11 mouse cellular contexts compared by ENCODE assay signal in the genomic region with DNA sequence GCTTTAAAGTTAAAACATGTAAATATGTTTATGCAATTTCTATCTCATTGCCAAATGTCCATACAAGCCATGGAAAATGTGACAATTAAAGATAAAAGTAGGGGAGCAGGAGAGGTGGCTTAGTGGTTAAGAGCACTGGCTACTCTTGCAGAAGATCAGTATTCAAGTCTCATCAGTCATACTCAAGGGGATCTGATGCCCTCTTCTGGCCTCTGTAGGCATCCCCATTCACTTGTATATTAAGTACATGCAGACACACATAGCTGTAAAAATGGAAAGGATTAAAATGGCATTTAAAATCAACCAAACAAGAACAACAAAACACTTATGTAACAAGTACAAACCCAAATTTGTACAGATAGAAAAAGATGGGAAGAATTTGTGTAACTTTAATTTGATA. TPM values are rescaled to one million over a fixed set of nuclear protein-coding genes. Genes with fewer than 3 reads are reported as not detected.
DNase-seq lines count a peak whose midpoint lies in the region; ATAC-seq and TF ChIP-seq lines count a peak whose summit lies in the region.
"Had no signal": no experiment of that assay in that cellular context is flagged by ENCODE, and none has a peak within 500 bp of the region (broad histone marks: within the 10 kb centered on the region; RNA-seq: fewer than 3 reads in every experiment).

No protein-coding gene starts in this region.

- ATAC-seq in forebrain, postnatal 0 days: no peak
- ATAC-seq in forebrain, embryonic 12.5 days (ENCODE audit: low FRiP score): no peak
- ATAC-seq in lung, postnatal 0 days: no peak

- H3K9ac ChIP-seq in forebrain, postnatal 0 days: no peak overlapping the region
- no peak overlapping the region for H3K9ac ChIP-seq in forebrain, embryonic 12.5 days
- no peak overlapping the region for H3K9ac ChIP-seq in lung, postnatal 0 days (replicated peaks; ENCODE audit: low read depth)
- H3K9ac ChIP-seq: embryonic facial prominence, embryonic 13.5 days; heart, embryonic 12.5 days; lung, embryonic 15.5 days had no signal

- H3K27me3 ChIP-seq in forebrain, postnatal 0 days (ENCODE audit: insufficient read depth, low read length): no peaks in the 10 kb centered on the region
- no peaks in the 10 kb centered on the region for H3K27me3 ChIP-seq in forebrain, embryonic 12.5 days
- no peaks in the 10 kb centered on the region for H3K27me3 ChIP-seq in lung, postnatal 0 days (replicated peaks; ENCODE audit: insufficient read depth, low read length)
- H3K27me3 ChIP-seq in splenic B cell, adult 2 months (ENCODE audit: control insufficient read depth, insufficient read depth, low read length, poor library complexity, severe bottlenecking): peaks cover 2% of the 10 kb centered on the region; the same call in 1 of the 2 replicates
- H3K27me3 ChIP-seq: embryonic facial prominence, embryonic 13.5 days; heart, embryonic 12.5 days; lung, embryonic 15.5 days had no signal

- H3K4me2 ChIP-seq in forebrain, postnatal 0 days (ENCODE audit: low read depth): no peak overlapping the region
- no peak overlapping the region for H3K4me2 ChIP-seq in forebrain, embryonic 12.5 days
- no peak overlapping the region for H3K4me2 ChIP-seq in lung, postnatal 0 days (replicated peaks; ENCODE audit: low read depth, low read length)
- H3K4me2 ChIP-seq: embryonic facial prominence, embryonic 13.5 days; heart, embryonic 12.5 days; lung, embryonic 15.5 days had no signal

- TF ChIP-seq EP300 in lung, postnatal 0 days (IDR thresholded peaks at IDR 0.05): no peak

- no peaks in the 10 kb centered on the region for H3K4me1 ChIP-seq in forebrain, postnatal 0 days (ENCODE audit: insufficient read depth)
- H3K4me1 ChIP-seq in forebrain, embryonic 12.5 days: no peaks in the 10 kb centered on the region
- no peaks in the 10 kb centered on the region for H3K4me1 ChIP-seq in lung, postnatal 0 days (ENCODE audit: insufficient read depth, low read depth, low read length)
- H3K4me1 ChIP-seq: embryonic facial prominence, embryonic 13.5 days; heart, embryonic 12.5 days; lung, embryonic 15.5 days had no signal

- H3K27ac ChIP-seq in forebrain, postnatal 0 days (ENCODE audit: low read depth, low read length): no peak overlapping the region
- no peak overlapping the region for H3K27ac ChIP-seq in forebrain, embryonic 12.5 days
- no peak overlapping the region for H3K27ac ChIP-seq in lung, postnatal 0 days (ENCODE audit: low read length)
- H3K27ac ChIP-seq: embryonic facial prominence, embryonic 13.5 days; lung, embryonic 15.5 days had no signal

- no peak for DNase-seq in forebrain, postnatal 0 days
- DNase-seq in lung, postnatal 0 days (ENCODE audit: low spot score): no peak
- no peak for DNase-seq in lung, postnatal 4 days
- DNase-seq in NIH3T3 (ENCODE audit: low read depth): peak; percentile 19
- peak; percentile 19 for DNase-seq in splenic B cell, adult 2 months (ENCODE audit: low read depth, low spot score)
- no peak for DNase-seq in frontal cortex, postnatal 25 days (ENCODE audit: low spot score in 2 of 2)
- no peak for DNase-seq in ovary, postnatal 10 days (ENCODE audit: low spot score)

- peak; percentile 34 for TF ChIP-seq CTCF in forebrain, postnatal 0 days (IDR thresholded peaks at IDR 0.05; ENCODE audit: low read depth)
- TF ChIP-seq CTCF in lung, postnatal 0 days (IDR thresholded peaks at IDR 0.05): peak; percentile 48

- no peak overlapping the region for H3K4me3 ChIP-seq in forebrain, postnatal 0 days (ENCODE audit: low read depth, low read length)
- no peak overlapping the region for H3K4me3 ChIP-seq in forebrain, embryonic 12.5 days (replicated peaks)
- no peak overlapping the region for H3K4me3 ChIP-seq in lung, postnatal 0 days (ENCODE audit: low read depth, low read length)
- H3K4me3 ChIP-seq: embryonic facial prominence, embryonic 13.5 days; heart, embryonic 12.5 days; lung, embryonic 15.5 days had no signal

- H3K9me3 ChIP-seq in forebrain, postnatal 0 days (ENCODE audit: low read length): no peaks in the 10 kb centered on the region
- no peaks in the 10 kb centered on the region for H3K9me3 ChIP-seq in forebrain, embryonic 12.5 days
- no peaks in the 10 kb centered on the region for H3K9me3 ChIP-seq in lung, postnatal 0 days (ENCODE audit: low read length)
- H3K9me3 ChIP-seq: embryonic facial prominence, embryonic 13.5 days; heart, embryonic 12.5 days; lung, embryonic 15.5 days had no signal

- no peaks in the 10 kb centered on the region for H3K36me3 ChIP-seq in forebrain, postnatal 0 days (ENCODE audit: insufficient read depth)
- H3K36me3 ChIP-seq in forebrain, embryonic 12.5 days (replicated peaks): no peaks in the 10 kb centered on the region
- H3K36me3 ChIP-seq in lung, postnatal 0 days (ENCODE audit: insufficient read depth, low read length): no peaks in the 10 kb centered on the region
- H3K36me3 ChIP-seq in splenic B cell, adult 2 months (ENCODE audit: control insufficient read depth, insufficient read depth, low read length, poor library complexity, severe bottlenecking): no peaks in the 10 kb centered on the region
- H3K36me3 ChIP-seq: embryonic facial prominence, embryonic 13.5 days; heart, embryonic 12.5 days; lung, embryonic 15.5 days had no signal

RNA-seq across cellular contexts. Expression of a gene that starts 54.2 kb away (rescaled TPM):
- 102 and 144 TPM in 2 replicates for total RNA-seq in forebrain, postnatal 0 days (2014; rRNA removed)
- 16.2 and 35.3 TPM in 2 replicates for polyA plus RNA-seq in forebrain, postnatal 0 days (2015; fragmentation: Nextera tagmentation; extraction: Ambion mirVana)
- 17.7 and 19.1 TPM in 2 replicates for polyA plus RNA-seq in forebrain, embryonic 12.5 days (2016; fragmentation: Nextera tagmentation; extraction: Ambion mirVana)
- 11.3 and 11.6 TPM in 2 replicates for polyA plus RNA-seq in lung, postnatal 0 days (2015; fragmentation: Nextera tagmentation; extraction: Ambion mirVana)

Comparison
In these comparisons a context has a peak if more than half of its experiments do, and no peak if none do; other contexts are left out.
1. DNase-seq: peak in NIH3T3 (single experiment) and splenic B cell, adult 2 months (single experiment); none in forebrain, postnatal 0 days (single experiment), lung, postnatal 0 days (single experiment), lung, postnatal 4 days (0 of 2), frontal cortex, postnatal 25 days (0 of 2) and ovary, postnatal 10 days (single experiment).